Mouse (Mus musculus) ZHBTc4 (cell line): ENCODE results near the gene Dpysl5.

ENCODE experiments used
- DNase-seq: peaks from one replicate; pipeline ENCODE4 v3.0.0-alpha.2; 2011; ENCODE audit warnings: low read depth, low spot score

Gene Dpysl5

DNA sequence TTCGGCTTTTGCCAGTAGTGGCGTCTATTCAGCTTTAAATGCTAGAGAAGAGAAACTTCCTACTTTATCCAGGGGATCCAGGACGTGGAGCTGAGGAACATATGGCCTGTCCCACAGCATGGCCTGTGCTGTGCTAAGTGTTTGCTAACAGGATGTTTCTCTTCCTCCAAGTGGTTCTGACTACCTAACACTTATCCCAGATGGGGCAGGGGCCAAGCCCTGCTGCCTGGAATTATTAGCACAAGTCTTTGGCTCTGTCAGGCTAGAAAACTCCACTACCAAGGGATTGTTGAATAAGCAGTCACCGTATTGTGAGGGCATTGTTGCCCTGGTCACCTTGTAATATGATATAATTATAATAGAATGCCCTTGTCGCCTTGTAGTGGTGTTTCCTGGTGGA is 111.3 kb downstream of the Dpysl5 start:
- DNase-seq = no peak

DNA sequence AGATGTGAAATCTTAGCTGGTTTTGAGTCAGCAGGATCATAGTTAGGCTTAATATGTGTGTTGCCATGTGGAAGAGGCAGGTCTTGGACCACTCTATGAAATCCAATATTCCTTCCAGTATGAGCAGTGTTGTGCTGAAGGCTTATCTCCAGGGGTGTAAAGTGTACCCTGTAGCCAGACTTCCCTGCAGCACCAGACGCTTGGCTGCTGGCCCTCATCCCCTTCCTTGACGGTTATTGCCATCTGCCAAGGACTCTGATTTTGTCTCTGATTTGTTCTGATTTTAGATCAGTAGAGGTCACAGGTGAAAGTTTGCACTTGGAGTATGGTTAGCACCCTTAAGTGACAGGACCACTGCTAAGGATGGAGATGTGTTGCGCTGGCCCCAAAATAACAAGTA is 111.7 kb downstream of the Dpysl5 start:
- DNase-seq = no peak

DNA sequence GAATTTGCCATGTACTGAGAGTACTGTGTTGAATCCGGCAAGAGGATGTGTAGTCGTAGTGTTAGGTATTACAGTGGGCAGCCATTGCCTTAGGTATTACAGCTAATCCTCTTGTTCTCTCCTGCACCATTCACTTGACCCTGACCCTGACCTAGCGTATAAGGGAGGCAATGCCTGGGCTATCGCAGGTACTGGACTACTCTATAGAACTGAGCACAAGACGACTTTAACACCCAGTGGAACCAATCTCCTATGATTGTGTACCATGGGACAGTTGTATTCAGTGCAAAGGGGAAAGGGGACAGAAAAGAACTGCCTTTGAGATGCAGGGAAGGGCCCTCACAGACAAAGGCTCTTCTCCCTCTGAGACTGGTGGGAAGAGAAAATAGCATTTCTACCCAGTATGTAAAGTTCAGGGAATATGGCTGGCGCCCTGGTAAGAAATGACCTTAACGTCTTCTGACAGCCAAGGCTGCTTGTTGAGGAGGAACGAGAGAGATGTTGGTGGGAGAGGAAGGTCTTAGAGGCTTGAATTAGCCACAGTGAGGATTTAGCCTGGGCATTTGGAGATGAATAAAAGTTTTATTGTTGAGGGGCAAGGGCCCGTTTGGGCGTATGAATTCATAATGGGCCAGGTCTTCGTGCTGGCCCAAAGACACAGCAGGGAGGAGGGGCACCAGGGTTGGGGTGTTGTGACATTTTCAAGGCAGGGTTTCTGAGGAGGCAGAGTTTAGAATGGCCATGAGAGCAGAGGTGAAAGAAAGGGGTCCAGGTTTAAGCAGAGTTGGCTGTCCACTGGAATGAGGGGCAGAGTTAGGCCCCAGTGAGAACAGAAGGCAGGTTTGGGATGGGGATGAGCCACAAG is 113.0 kb downstream of the Dpysl5 start:
- DNase-seq = no peak

GRCm38 (mm10) chr5:30825166-30825565 is 113.8 kb downstream of the Dpysl5 start:
- no peak for DNase-seq

GRCm38 (mm10) chr5:30825821-30826220 is 114.5 kb downstream of the Dpysl5 start:
- DNase-seq = no peak

GRCm38 (mm10) chr5:30833416-30833815 is 122.1 kb downstream of the Dpysl5 start:
- DNase-seq = no peak

GRCm38 (mm10) chr5:30839731-30840130 is 128.4 kb downstream of the Dpysl5 start:
- DNase-seq = no peak

- DNase-seq = peak; percentile 37
Observed at GRCm38 (mm10) chr5:30841896-30842295, 130.5 kb downstream of the Dpysl5 start.
